Mouse (Mus musculus) mouse embryonic stem cell (cell line): Measurements from ENCODE around the gene Rplp0.
"Not testable (repeated sequence)": the region's sequence is repeated elsewhere in the genome, so short reads cannot be mapped to it uniquely, and the experiment has no call there.

Experiments
- in situ Hi-C, 2 experiments: fragments of 300-500 bp; cut with MboI; formaldehyde crosslinking; loops; 1 replicate in 1 of 2; 3 replicates in 1 of 2; pipeline ENCODE4 v1.14.3; 2019 to 2020; ENCODE audit warnings: low sequenced_read_pairs in 2 of 2, low pct_unique_long_range_greater_than_20kb in 1 of 2, mixed read lengths in 1 of 2; ENCODE audit not compliant: unreplicated experiment in 1 of 2

Gene Rplp0

GRCm38 (mm10) chr5:115569721-115570120, 10.5 kb downstream of the Rplp0 start:
- in situ Hi-C loops: no loop called here

DNA sequence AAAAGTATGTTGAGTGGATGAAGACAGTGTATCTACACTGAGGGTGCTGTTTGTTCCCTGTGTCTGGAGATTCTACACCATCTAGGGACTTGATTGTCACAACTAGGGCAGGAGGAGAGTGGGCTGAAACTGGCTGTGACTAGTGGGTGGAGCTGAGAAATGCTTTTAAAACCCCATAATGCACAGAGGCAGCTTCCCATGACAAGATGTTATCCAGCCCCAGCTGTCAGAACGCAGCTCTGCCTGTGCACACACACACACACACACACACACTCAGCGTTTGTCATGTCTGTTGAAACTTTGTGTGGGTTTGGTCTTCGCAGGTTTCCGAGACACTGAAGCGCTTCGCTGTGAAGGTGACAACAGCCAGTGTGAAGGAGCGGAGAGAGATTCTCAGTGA, 11.8 kb downstream of the Rplp0 start:
- in situ Hi-C loops: no loop called here

GRCm38 (mm10) chr5:115572679-115573535, 13.6 kb downstream of the Rplp0 start:
- in situ Hi-C loops: no loop called here

DNA sequence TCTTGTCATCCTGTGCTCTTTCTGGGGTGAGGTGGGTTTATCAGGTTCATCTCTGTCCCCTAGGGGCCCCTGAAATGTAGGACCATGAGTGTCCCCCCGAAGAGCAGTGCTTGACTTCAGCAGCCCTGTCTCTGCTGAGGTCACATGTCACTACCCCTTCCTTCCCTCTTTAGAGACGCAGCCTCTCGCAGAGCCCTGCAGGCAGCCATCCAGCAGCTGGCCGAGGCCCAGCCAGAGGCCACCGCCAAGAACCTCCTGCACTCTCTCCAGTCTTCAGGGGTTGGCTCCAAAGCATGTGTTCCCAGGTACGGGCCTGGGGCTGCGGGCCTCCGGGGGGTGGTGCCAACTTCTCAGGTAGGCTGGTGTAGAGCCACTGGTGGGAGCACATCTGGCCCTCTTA, 15.7 kb downstream of the Rplp0 start:
- in situ Hi-C loops: no loop called here

DNA sequence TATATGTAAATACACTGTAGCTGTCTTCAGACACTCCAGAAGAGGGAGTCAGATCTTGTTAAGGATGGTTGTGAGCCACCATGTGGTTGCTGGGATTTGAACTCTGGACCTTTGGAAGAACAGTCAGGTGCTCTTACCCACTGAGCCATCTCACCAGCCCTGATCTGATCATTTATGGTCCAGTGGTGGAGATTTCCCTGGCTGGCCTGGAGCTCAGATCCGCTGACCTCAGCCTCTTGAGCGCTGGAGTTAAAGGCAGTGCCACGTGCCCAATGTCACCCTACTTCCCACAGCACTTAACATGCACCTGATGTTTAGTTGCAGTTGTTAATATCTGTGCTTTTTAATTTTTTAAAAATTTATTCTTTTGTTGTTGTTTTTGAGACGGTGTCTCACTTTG, 18.4 kb downstream of the Rplp0 start:
- in situ Hi-C loops: not testable (repeated sequence)

DNA sequence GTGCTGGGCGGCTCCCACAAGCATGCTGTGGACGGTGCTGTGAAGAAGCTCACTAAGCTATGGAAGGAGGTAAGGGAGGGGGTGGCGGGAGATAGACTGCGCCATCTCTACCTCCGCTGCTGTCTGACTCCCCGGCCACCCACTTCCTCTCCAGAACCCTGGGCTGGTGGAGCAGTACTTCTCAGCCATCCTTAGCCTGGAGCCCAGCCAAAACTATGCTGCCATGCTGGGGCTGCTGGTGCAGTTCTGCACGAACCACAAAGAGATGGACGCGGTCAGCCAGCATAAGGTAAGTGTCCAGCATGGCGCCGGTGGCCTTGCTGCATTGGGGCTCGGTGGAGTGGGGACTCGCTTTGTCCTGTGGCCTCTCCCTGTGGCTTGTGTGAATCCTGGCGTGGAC, 19.7 kb downstream of the Rplp0 start:
- in situ Hi-C loops: no loop called here

DNA sequence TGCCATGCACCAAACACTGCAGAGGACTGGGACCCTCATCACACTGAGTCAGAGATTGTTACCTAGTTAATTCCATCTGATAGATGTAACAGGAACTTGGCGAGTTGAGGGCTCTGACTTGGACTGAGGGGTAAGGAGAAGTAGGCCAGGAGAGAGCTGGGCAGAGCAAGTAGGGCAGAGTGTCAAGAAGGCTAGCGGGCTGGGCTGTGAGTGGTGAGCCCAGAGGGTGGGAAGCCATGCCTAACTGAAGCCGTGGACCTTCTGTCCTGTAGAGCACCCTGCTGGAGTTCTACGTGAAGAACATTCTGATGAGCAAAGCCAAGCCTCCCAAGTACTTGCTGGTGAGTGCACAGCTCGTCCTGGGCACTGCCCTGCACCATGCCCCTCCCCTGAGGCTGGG, 20.1 kb downstream of the Rplp0 start:
- in situ Hi-C loops: no loop called here

DNA sequence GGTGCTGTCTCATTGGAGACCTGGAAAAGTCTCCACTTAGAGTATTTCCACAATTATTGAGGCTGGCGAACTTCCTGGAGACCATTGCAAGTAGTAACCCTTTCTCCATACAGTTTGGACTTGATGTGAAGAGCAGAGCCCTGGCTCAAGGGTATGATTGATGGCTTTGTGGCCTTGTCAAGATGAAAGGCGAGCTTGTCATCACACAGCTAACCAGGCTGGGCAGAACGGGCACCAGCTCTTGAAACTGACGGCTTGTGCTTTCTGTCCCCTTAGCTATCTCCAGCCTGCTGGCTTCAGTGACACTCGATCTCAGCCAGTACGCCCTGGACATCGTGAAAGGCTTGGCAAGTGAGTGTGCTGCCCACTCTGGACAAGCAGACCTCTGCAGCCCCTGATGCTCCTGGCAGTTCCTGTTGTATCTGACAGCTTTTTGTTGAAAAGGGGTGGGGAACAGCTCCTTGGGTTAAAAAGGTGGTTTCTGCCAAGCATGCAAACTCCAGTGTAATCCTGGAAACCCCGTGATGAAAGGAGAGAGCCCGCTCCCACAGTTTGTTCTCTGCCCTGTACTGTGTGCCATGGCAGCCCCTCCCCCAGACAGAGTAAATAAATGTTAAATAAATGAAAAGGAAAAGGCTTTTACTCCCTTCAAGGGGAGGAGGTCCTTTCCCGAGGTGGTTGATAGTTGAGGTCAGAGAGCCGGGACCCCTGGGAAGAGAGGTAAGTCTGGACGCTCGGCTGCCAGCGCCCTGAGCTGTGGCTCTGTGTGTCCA, 21.1 kb downstream of the Rplp0 start:
- in situ Hi-C loops: no loop called here

GRCm38 (mm10) chr5:115581662-115582061, 22.4 kb downstream of the Rplp0 start:
- in situ Hi-C loops: no loop called here

GRCm38 (mm10) chr5:115585616-115586015, 26.3 kb downstream of the Rplp0 start:
- in situ Hi-C loops: no loop called here

- in situ Hi-C loops: no loop called here
These were observed 26.9 kb downstream of the Rplp0 start for GRCm38 (mm10) chr5:115586166-115586565.

GRCm38 (mm10) chr5:115586780-115587179, 27.5 kb downstream of the Rplp0 start:
- in situ Hi-C loops: no loop called here

- in situ Hi-C loops: no loop called here
These were observed 31.8 kb downstream of the Rplp0 start for GRCm38 (mm10) chr5:115591028-115591427.

DNA sequence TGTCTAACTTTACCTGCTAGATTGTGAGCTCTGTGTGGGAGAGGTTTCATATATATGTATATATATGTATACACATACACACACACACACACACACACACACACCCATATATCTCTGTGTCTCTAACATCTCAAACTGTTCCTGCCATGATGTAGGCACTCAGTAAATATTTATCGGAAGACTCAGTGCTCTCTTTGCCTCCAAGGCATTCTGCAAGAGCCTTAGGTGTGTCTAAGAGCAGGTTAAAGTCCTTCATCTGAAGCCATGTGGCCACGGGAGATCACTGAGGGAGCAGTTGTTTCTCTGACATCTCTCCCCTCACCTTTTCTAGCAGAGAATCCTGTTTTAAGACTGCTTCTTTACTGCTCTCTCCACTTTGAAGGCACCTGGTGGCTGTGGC, 32.2 kb downstream of the Rplp0 start:
- in situ Hi-C loops: no loop called here

DNA sequence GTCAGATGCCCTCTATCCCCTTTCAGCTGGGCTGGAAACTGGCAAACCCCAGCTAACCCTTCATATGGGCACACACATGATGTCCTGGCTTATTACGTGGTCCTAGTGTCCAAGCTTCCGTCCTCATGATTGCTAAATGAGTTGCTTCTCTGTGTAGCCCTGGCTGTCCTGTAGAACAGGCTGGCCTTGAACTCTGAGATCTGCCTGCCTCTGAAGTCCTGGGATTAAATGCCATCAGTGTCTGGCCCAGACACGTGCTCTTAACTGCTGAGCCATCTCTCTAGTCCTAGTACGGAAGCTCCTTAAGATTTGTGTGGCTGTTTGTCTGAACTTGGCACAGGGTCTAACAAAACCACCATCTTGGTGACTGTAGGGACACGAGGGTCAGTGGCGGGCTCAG, 44.3 kb downstream of the Rplp0 start:
- in situ Hi-C loops: no loop called here

GRCm38 (mm10) chr5:115611566-115611965, 52.3 kb downstream of the Rplp0 start:
- in situ Hi-C loops: no loop called here
